Mouse (Mus musculus) ES-Bruce4 (cell line): Measurements from ENCODE around the gene Slc30a2. TPM values are rescaled to one million over a fixed set of nuclear protein-coding genes. Genes with fewer than 3 reads are reported as not detected.

ENCODE experiments used
- H3K27ac ChIP-seq: 2 replicates; pipeline ENCODE4 v1.5.1; 2012; ENCODE audit warnings: low read length, inconsistent platforms; ENCODE audit not compliant: insufficient read depth
- H3K27me3 ChIP-seq: 2 replicates; pipeline ENCODE4 v1.6.1; 2012; ENCODE audit warnings: mild to moderate bottlenecking, low read length, inconsistent platforms; ENCODE audit not compliant: control insufficient read depth, poor library complexity, insufficient read depth, severe bottlenecking
- H3K36me3 ChIP-seq: 2 replicates; pipeline ENCODE4 v1.6.1; 2012; ENCODE audit warnings: inconsistent platforms, mild to moderate bottlenecking, low read length, moderate library complexity; ENCODE audit not compliant: control insufficient read depth, poor library complexity, insufficient read depth, severe bottlenecking
- H3K4me1 ChIP-seq: one replicate; pipeline ENCODE4 v1.8.1; 2011; ENCODE audit warnings: low read length; ENCODE audit not compliant: control insufficient read depth, insufficient read depth
- H3K4me3 ChIP-seq: 2 replicates; pipeline ENCODE4 v1.5.1; 2011; ENCODE audit warnings: low read depth, mild to moderate bottlenecking, low read length
- H3K9ac ChIP-seq: 2 replicates; pipeline ENCODE4 v1.6.1; 2012; ENCODE audit warnings: low read depth, mild to moderate bottlenecking, inconsistent platforms; ENCODE audit not compliant: poor library complexity, severe bottlenecking
- H3K9me3 ChIP-seq: replicated peaks from 2 replicates; pipeline ENCODE4 v1.6.1; 2012; ENCODE audit warnings: mild to moderate bottlenecking, low read length, inconsistent platforms; ENCODE audit not compliant: control insufficient read depth, poor library complexity, insufficient read depth, severe bottlenecking
- CTCF ChIP-seq: IDR thresholded peaks from one replicate; pipeline ENCODE4 v1.8.1; 2011; ENCODE audit warnings: low read depth, low read length
- EP300 ChIP-seq: IDR thresholded peaks from 2 replicates; pipeline ENCODE4 v1.6.1; 2011; ENCODE audit warnings: low read depth, low read length; ENCODE audit not compliant: insufficient read depth
- POLR2A ChIP-seq: IDR thresholded peaks from one replicate; pipeline ENCODE4 v1.8.1; 2011; ENCODE audit warnings: low read length; ENCODE audit not compliant: insufficient read depth
- polyA plus RNA-seq: library from polyadenylated mRNA; stranded (reverse); fragments of >200 nt; gene quantifications from 2 replicates; pipeline ENCODE4 v1.2.4, GENCODE M21; 2011; ENCODE audit warnings: low read depth; ENCODE audit not compliant: missing spikeins, insufficient read depth, insufficient read length

Gene Slc30a2
- polyA plus RNA-seq, 1 experiment, result 4.9 TPM

- no peaks in the 10 kb centered on the region for H3K9me3 ChIP-seq
- peak within 1 kb of the TSS; percentile 14 for H3K27ac ChIP-seq
- H3K4me3 ChIP-seq, result peak within 1 kb of the TSS; percentile 41
- peaks cover 6% of the 10 kb centered on the region for H3K4me1 ChIP-seq
- H3K36me3 ChIP-seq, result no peaks in the 10 kb centered on the region
- no peaks in the 10 kb centered on the region for H3K27me3 ChIP-seq
- no peak for TF ChIP-seq CTCF
- no peak for TF ChIP-seq POLR2A
- no peak for TF ChIP-seq EP300
- peak within 1 kb of the TSS; percentile 40; the same call in 1 of the 2 replicates for H3K9ac ChIP-seq
These were observed 28.1 kb upstream of the Slc30a2 start, which contains the start of gene Trim63 for GRCm38 (mm10) chr4:134314876-134315275. Gene Trim63 (plus strand): TSS chr4:134315120.

GRCm38 (mm10) chr4:134315470-134315869 is 27.5 kb upstream of the Slc30a2 start:
- Histone ChIP-seq H3K27ac (no peak overlapping the region), H3K27me3 (no peaks in the 10 kb centered on the region), H3K9me3 (no peaks in the 10 kb centered on the region), H3K4me3 (peak overlapping the region; percentile 28), H3K36me3 (no peaks in the 10 kb centered on the region), H3K9ac (peak overlapping the region; percentile 40; the same call in 1 of the 2 replicates), H3K4me1 (peaks cover 6% of the 10 kb centered on the region)
- TF ChIP-seq CTCF (no peak), EP300 (no peak), POLR2A (no peak)

GRCm38 (mm10) chr4:134316390-134316789 is 26.6 kb upstream of the Slc30a2 start:
- H3K4me3 ChIP-seq, result peak overlapping the region; percentile 19
- TF ChIP-seq CTCF (peak; percentile 20), EP300 (no peak)
- no peaks in the 10 kb centered on the region for H3K9me3 ChIP-seq
- H3K36me3 ChIP-seq, result no peaks in the 10 kb centered on the region
- H3K9ac ChIP-seq, result no peak overlapping the region
- H3K4me1 ChIP-seq, result peaks cover 6% of the 10 kb centered on the region
- H3K27ac ChIP-seq, result no peak overlapping the region
- H3K27me3 ChIP-seq, result no peaks in the 10 kb centered on the region

- H3K36me3 ChIP-seq, result no peaks in the 10 kb centered on the region
- no peak overlapping the region for H3K9ac ChIP-seq
- no peaks in the 10 kb centered on the region for H3K9me3 ChIP-seq
- H3K27ac ChIP-seq, result no peak overlapping the region
- H3K4me3 ChIP-seq, result no peak overlapping the region
- H3K4me1 ChIP-seq, result peaks cover 6% of the 10 kb centered on the region
- TF ChIP-seq EP300, result no peak
- no peak for TF ChIP-seq CTCF
- TF ChIP-seq POLR2A, result no peak
- no peaks in the 10 kb centered on the region for H3K27me3 ChIP-seq
These were observed 23.9 kb upstream of the Slc30a2 start for GRCm38 (mm10) chr4:134319074-134319473.

- Histone ChIP-seq H3K9ac (no peak overlapping the region), H3K27ac (no peak overlapping the region), H3K27me3 (no peaks in the 10 kb centered on the region), H3K4me1 (peaks cover 6% of the 10 kb centered on the region), H3K36me3 (no peaks in the 10 kb centered on the region), H3K4me3 (no peak overlapping the region), H3K9me3 (no peaks in the 10 kb centered on the region)
- TF ChIP-seq POLR2A, result no peak
- TF ChIP-seq CTCF, result no peak
- TF ChIP-seq EP300, result no peak
These were observed 23.3 kb upstream of the Slc30a2 start for GRCm38 (mm10) chr4:134319674-134320073.

- no peaks in the 10 kb centered on the region for H3K9me3 ChIP-seq
- H3K9ac ChIP-seq, result no peak overlapping the region
- H3K4me1 ChIP-seq, result no peaks in the 10 kb centered on the region
- H3K27me3 ChIP-seq, result no peaks in the 10 kb centered on the region
- H3K36me3 ChIP-seq, result no peaks in the 10 kb centered on the region
- H3K4me3 ChIP-seq, result no peak overlapping the region
- H3K27ac ChIP-seq, result no peak overlapping the region
- TF ChIP-seq POLR2A (no peak), CTCF (peak; percentile 45)
These were observed 21.5 kb upstream of the Slc30a2 start for GRCm38 (mm10) chr4:134321524-134321923.
